Mouse (Mus musculus): ENCODE data around the gene Msrb3. TPM values are rescaled to one million over a fixed set of nuclear protein-coding genes. Genes with fewer than 3 reads are reported as not detected.

Msrb3 gene
- polyA plus RNA-seq, 1 experiment = 28.9 TPM

- peak overlapping the region; percentile 36 for H3K4me3 ChIP-seq (ENCODE audit: insufficient read depth, low read depth, low read length)
- H3K27ac ChIP-seq (replicated peaks; ENCODE audit: low read depth, low read length) = peak overlapping the region; percentile 24; the same call in 1 of the 2 replicates
- H3K4me1 ChIP-seq (ENCODE audit: control insufficient read depth, insufficient read depth, insufficient read length, low read length) = peaks cover 7% of the 10 kb centered on the region; the same call in 1 of the 2 replicates
Measured at GRCm38 (mm10) chr10:120883069-120883415, 15.9 kb downstream of the Msrb3 start.

GRCm38 (mm10) chr10:120882347-120883068, 16.4 kb downstream of the Msrb3 start:
- peak overlapping the region; percentile 36 for H3K4me3 ChIP-seq (ENCODE audit: insufficient read depth, low read depth, low read length)
- peak overlapping the region; percentile 24 for H3K27ac ChIP-seq (replicated peaks; ENCODE audit: low read depth, low read length)
- H3K4me1 ChIP-seq (ENCODE audit: control insufficient read depth, insufficient read depth, insufficient read length, low read length) = peaks cover 7% of the 10 kb centered on the region; the same call in 1 of the 2 replicates

GRCm38 (mm10) chr10:120876549-120877270, 22.2 kb downstream of the Msrb3 start:
- no peak overlapping the region for H3K27ac ChIP-seq (replicated peaks; ENCODE audit: low read depth, low read length)
- H3K4me1 ChIP-seq (ENCODE audit: control insufficient read depth, insufficient read depth, insufficient read length, low read length) = peaks cover 5% of the 10 kb centered on the region; the same call in 1 of the 2 replicates
- no peak overlapping the region for H3K4me3 ChIP-seq (ENCODE audit: insufficient read depth, low read depth, low read length)

GRCm38 (mm10) chr10:120875672-120876463, 23.0 kb downstream of the Msrb3 start:
- Histone ChIP-seq H3K4me3 (ENCODE audit: insufficient read depth, low read depth, low read length) (no peak overlapping the region), H3K4me1 (ENCODE audit: control insufficient read depth, insufficient read depth, insufficient read length, low read length) (peaks cover 3% of the 10 kb centered on the region; the same call in 1 of the 2 replicates), H3K27ac (replicated peaks; ENCODE audit: low read depth, low read length) (no peak overlapping the region)

GRCm38 (mm10) chr10:120874261-120874660, 24.6 kb downstream of the Msrb3 start:
- no peak overlapping the region for H3K27ac ChIP-seq (replicated peaks; ENCODE audit: low read depth, low read length)
- no peak overlapping the region for H3K4me3 ChIP-seq (ENCODE audit: insufficient read depth, low read depth, low read length)
- H3K4me1 ChIP-seq (ENCODE audit: control insufficient read depth, insufficient read depth, insufficient read length, low read length) = peaks cover 3% of the 10 kb centered on the region; the same call in 1 of the 2 replicates

- Histone ChIP-seq H3K27ac (replicated peaks; ENCODE audit: low read depth, low read length) (no peak overlapping the region), H3K4me1 (ENCODE audit: control insufficient read depth, insufficient read depth, insufficient read length, low read length) (peaks cover 3% of the 10 kb centered on the region; the same call in 1 of the 2 replicates), H3K4me3 (ENCODE audit: insufficient read depth, low read depth, low read length) (no peak overlapping the region)
Measured at GRCm38 (mm10) chr10:120873646-120874201, 25.2 kb downstream of the Msrb3 start.

GRCm38 (mm10) chr10:120872483-120872862, 26.4 kb downstream of the Msrb3 start:
- Histone ChIP-seq H3K27ac (replicated peaks; ENCODE audit: low read depth, low read length) (no peak overlapping the region), H3K4me1 (ENCODE audit: control insufficient read depth, insufficient read depth, insufficient read length, low read length) (peaks cover 3% of the 10 kb centered on the region; the same call in 1 of the 2 replicates), H3K4me3 (ENCODE audit: insufficient read depth, low read depth, low read length) (no peak overlapping the region)

- Histone ChIP-seq H3K4me1 (ENCODE audit: control insufficient read depth, insufficient read depth, insufficient read length, low read length) (peaks cover 3% of the 10 kb centered on the region; the same call in 1 of the 2 replicates), H3K27ac (replicated peaks; ENCODE audit: low read depth, low read length) (no peak overlapping the region), H3K4me3 (ENCODE audit: insufficient read depth, low read depth, low read length) (no peak overlapping the region)
Measured at GRCm38 (mm10) chr10:120871630-120872482, 27.0 kb downstream of the Msrb3 start.

GRCm38 (mm10) chr10:120871096-120871495, 27.8 kb downstream of the Msrb3 start:
- no peaks in the 10 kb centered on the region for H3K4me1 ChIP-seq (ENCODE audit: control insufficient read depth, insufficient read depth, insufficient read length, low read length)
- H3K4me3 ChIP-seq (ENCODE audit: insufficient read depth, low read depth, low read length) = no peak overlapping the region
- no peak overlapping the region for H3K27ac ChIP-seq (replicated peaks; ENCODE audit: low read depth, low read length)

GRCm38 (mm10) chr10:120869241-120869775, 29.6 kb downstream of the Msrb3 start:
- Histone ChIP-seq H3K4me3 (ENCODE audit: insufficient read depth, low read depth, low read length) (no peak overlapping the region), H3K4me1 (ENCODE audit: control insufficient read depth, insufficient read depth, insufficient read length, low read length) (no peaks in the 10 kb centered on the region), H3K27ac (replicated peaks; ENCODE audit: low read depth, low read length) (no peak overlapping the region)

- Histone ChIP-seq H3K4me1 (ENCODE audit: control insufficient read depth, insufficient read depth, insufficient read length, low read length) (no peaks in the 10 kb centered on the region), H3K27ac (replicated peaks; ENCODE audit: low read depth, low read length) (no peak overlapping the region), H3K4me3 (ENCODE audit: insufficient read depth, low read depth, low read length) (no peak overlapping the region)
Measured at GRCm38 (mm10) chr10:120864446-120864845, 34.5 kb downstream of the Msrb3 start.

- H3K4me3 ChIP-seq (ENCODE audit: insufficient read depth, low read depth, low read length) = no peak overlapping the region
- H3K4me1 ChIP-seq (ENCODE audit: control insufficient read depth, insufficient read depth, insufficient read length, low read length) = no peaks in the 10 kb centered on the region
- H3K27ac ChIP-seq (replicated peaks; ENCODE audit: low read depth, low read length) = no peak overlapping the region
Measured at GRCm38 (mm10) chr10:120861674-120862073, 37.2 kb downstream of the Msrb3 start.

GRCm38 (mm10) chr10:120861194-120861593, 37.7 kb downstream of the Msrb3 start:
- Histone ChIP-seq H3K4me1 (ENCODE audit: control insufficient read depth, insufficient read depth, insufficient read length, low read length) (no peaks in the 10 kb centered on the region), H3K4me3 (ENCODE audit: insufficient read depth, low read depth, low read length) (no peak overlapping the region), H3K27ac (replicated peaks; ENCODE audit: low read depth, low read length) (no peak overlapping the region)

- Histone ChIP-seq H3K27ac (replicated peaks; ENCODE audit: low read depth, low read length) (no peak overlapping the region), H3K4me3 (ENCODE audit: insufficient read depth, low read depth, low read length) (peak overlapping the region; percentile 24), H3K4me1 (ENCODE audit: control insufficient read depth, insufficient read depth, insufficient read length, low read length) (no peaks in the 10 kb centered on the region)
Measured at GRCm38 (mm10) chr10:120857531-120858001, 41.3 kb downstream of the Msrb3 start.

Data from brown adipose tissue, adult 24 weeks (tissue).